Mouse (Mus musculus): ENCODE measurements around the gene Sarnp.

DNA sequence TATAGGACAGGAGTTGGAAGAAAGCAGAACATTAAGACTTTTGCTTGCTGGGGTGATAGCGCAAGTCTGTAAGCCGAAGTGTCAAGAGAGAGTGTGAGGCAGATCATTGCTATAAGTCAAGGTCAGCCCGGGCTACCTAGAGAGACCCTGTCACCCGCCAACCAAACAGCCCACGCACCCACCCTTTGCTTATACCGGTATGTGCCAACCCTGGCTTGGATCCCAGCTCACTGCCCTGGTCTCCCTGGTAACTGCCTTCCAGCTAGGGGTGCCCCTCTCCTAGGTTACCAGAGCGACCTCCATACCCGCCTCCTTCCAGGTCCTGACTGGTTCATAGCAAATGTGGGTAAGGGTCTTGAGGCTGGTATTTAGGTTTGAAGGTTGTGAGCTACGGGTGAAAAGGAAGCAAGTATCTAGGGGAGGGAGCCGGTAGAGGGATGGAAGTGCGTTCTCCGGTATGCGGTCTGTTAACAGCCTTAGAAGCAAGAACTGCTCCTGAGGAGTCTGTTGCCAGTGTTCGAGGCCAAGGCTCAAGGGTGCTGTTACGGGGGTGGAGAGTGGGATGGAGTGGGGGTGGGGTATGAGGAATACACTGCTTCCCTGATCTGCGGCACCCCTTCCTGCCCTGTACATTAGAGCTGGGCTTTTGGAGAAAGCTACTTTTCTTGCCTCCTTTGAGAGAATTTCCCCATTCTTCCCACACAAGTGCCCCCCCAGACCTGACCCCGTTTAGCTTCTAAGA is 79.0 kb downstream of the Sarnp start:
- TF ChIP-seq EP300 (IDR thresholded peaks at IDR 0.05; ENCODE audit: low read depth) (no peak), CTCF (IDR thresholded peaks at IDR 0.05; ENCODE audit: low read depth) (no peak)

Data from heart, postnatal 0 days (tissue).